Mouse (Mus musculus) T-helper 17 cell (primary cell): Measurements from ENCODE around the gene Npr3.

ENCODE experiments used
- in situ Hi-C, 2 experiments: fragments of 300-600 bp; cut with MboI, MseI; formaldehyde crosslinking; loops; 1 replicate in 1 of 2; 2 replicates in 1 of 2; pipeline ENCODE4 v1.15.1; 2025; ENCODE audit warnings: high pct_unique_total_duplicates in 2 of 2

Gene Npr3

GRCm38 (mm10) chr15:11906571-11907531, at the start of gene Npr3:
TSS of gene Npr3 (minus strand) at chr15:11907287.
- in situ Hi-C loops: loop anchor here in 1 of 2 experiments (10.0 kb wide), 1 partner anchor 462 kb away; no protein-coding TSS in a partner anchor

GRCm38 (mm10) chr15:11956129-11956528, 49.0 kb upstream of the Npr3 start:
- in situ Hi-C loops: no loop called here

GRCm38 (mm10) chr15:11954190-11954589, 47.1 kb upstream of the Npr3 start:
- in situ Hi-C loops: loop anchor here in 1 of 2 experiments (5.0 kb wide), 1 partner anchor 352 kb away; no protein-coding TSS in a partner anchor

GRCm38 (mm10) chr15:11952159-11952558, 45.1 kb upstream of the Npr3 start:
- in situ Hi-C loops: loop anchor here in 1 of 2 experiments (5.0 kb wide), 1 partner anchor 350 kb away; no protein-coding TSS in a partner anchor

GRCm38 (mm10) chr15:11951181-11951580, 44.1 kb upstream of the Npr3 start:
- in situ Hi-C loops: loop anchor here in 1 of 2 experiments (5.0 kb wide), 1 partner anchor 349 kb away; no protein-coding TSS in a partner anchor

GRCm38 (mm10) chr15:11950144-11950543, 43.1 kb upstream of the Npr3 start:
- in situ Hi-C loops: loop anchor here in 1 of 2 experiments (5.0 kb wide), 1 partner anchor 348 kb away; no protein-coding TSS in a partner anchor

GRCm38 (mm10) chr15:11949490-11949889, 42.4 kb upstream of the Npr3 start:
- in situ Hi-C loops: no loop called here

- in situ Hi-C loops: no loop called here
These were observed 33.8 kb upstream of the Npr3 start for GRCm38 (mm10) chr15:11940855-11941254.

GRCm38 (mm10) chr15:11927742-11928141, 20.7 kb upstream of the Npr3 start:
- in situ Hi-C loops: no loop called here

- in situ Hi-C loops: no loop called here
These were observed 7.0 kb upstream of the Npr3 start for GRCm38 (mm10) chr15:11914101-11914500.

- in situ Hi-C loops: loop anchor here in 1 of 2 experiments (10.0 kb wide), 1 partner anchor 465 kb away; no protein-coding TSS in a partner anchor
These were observed 2.8 kb upstream of the Npr3 start for GRCm38 (mm10) chr15:11909875-11910274.

GRCm38 (mm10) chr15:11908166-11908565, 1.1 kb upstream of the Npr3 start:
- in situ Hi-C loops: loop anchor here in 1 of 2 experiments (10.0 kb wide), 1 partner anchor 463 kb away; no protein-coding TSS in a partner anchor

- in situ Hi-C loops: loop anchor here in 1 of 2 experiments (10.0 kb wide), 1 partner anchor 461 kb away; no protein-coding TSS in a partner anchor
These were observed 991 bp downstream of the Npr3 start for GRCm38 (mm10) chr15:11906021-11906570.

GRCm38 (mm10) chr15:11904848-11905672, 2.0 kb downstream of the Npr3 start:
- in situ Hi-C loops: loop anchor here in 1 of 2 experiments (10.0 kb wide), 1 partner anchor 460 kb away; no protein-coding TSS in a partner anchor

GRCm38 (mm10) chr15:11904043-11904847, 2.8 kb downstream of the Npr3 start:
- in situ Hi-C loops: loop anchor here in 1 of 2 experiments (10.0 kb wide), 1 partner anchor 459 kb away; no protein-coding TSS in a partner anchor

GRCm38 (mm10) chr15:11903196-11904042, 3.7 kb downstream of the Npr3 start:
- in situ Hi-C loops: loop anchor here in 1 of 2 experiments (10.0 kb wide), 1 partner anchor 459 kb away; no protein-coding TSS in a partner anchor

- in situ Hi-C loops: no loop called here
These were observed 9.5 kb downstream of the Npr3 start for GRCm38 (mm10) chr15:11897617-11898016.

GRCm38 (mm10) chr15:11897162-11897561, 9.9 kb downstream of the Npr3 start:
- in situ Hi-C loops: no loop called here

- in situ Hi-C loops: no loop called here
These were observed 13.1 kb downstream of the Npr3 start for GRCm38 (mm10) chr15:11893969-11894368.
